Mouse (Mus musculus) limb, embryonic 11.5 days (tissue): ENCODE measurements around the gene Muc20. TPM values are rescaled to one million over a fixed set of nuclear protein-coding genes. Genes with fewer than 3 reads are reported as not detected.

Source experiments
- ATAC-seq: fragments of 200-750 bp; cut with Nextera tagmentation; 2 replicates; pipeline ENCODE4 v1.8.0; 2017; ENCODE audit warnings: low read depth; ENCODE audit not compliant: insufficient number of reproducible peaks, low FRiP score, low TSS enrichment
- DNase-seq: peaks from one replicate; pipeline ENCODE4 v3.0.0-alpha.2; 2015; ENCODE audit warnings: low spot score
- H3K27ac ChIP-seq: fragments of 300-500 bp; sonication (generic); replicated peaks from 2 replicates; pipeline ENCODE4 v1.5.1; 2014; ENCODE audit warnings: low read depth, mild to moderate bottlenecking, low read length
- H3K27me3 ChIP-seq: fragments of 300-500 bp; sonication (generic); 2 replicates; pipeline ENCODE4 v1.6.1; 2014; ENCODE audit warnings: mild to moderate bottlenecking, low read length, mixed read lengths; ENCODE audit not compliant: control insufficient read depth, insufficient read depth
- H3K36me3 ChIP-seq: fragments of 300-500 bp; sonication (generic); 2 replicates; pipeline ENCODE4 v1.6.1; 2014; ENCODE audit warnings: mild to moderate bottlenecking, low read length, moderate library complexity, mixed read lengths; ENCODE audit not compliant: control insufficient read depth, insufficient read depth
- H3K4me1 ChIP-seq: fragments of 300-500 bp; sonication (generic); 2 replicates; pipeline ENCODE4 v1.6.1; 2014; ENCODE audit warnings: low read length, mixed read lengths; ENCODE audit not compliant: control insufficient read depth, insufficient read depth
- H3K4me2 ChIP-seq: fragments of 300-500 bp; sonication (generic); 2 replicates; pipeline ENCODE4 v1.6.1; 2014; ENCODE audit warnings: low read depth, mild to moderate bottlenecking, moderate library complexity; ENCODE audit not compliant: severe bottlenecking
- H3K4me3 ChIP-seq: fragments of 300-500 bp; sonication (generic); 2 replicates; pipeline ENCODE4 v1.5.1; 2014; ENCODE audit warnings: low read depth, low read length
- H3K9ac ChIP-seq: fragments of 300-500 bp; sonication (generic); 2 replicates; pipeline ENCODE4 v1.6.1; 2014; ENCODE audit warnings: mild to moderate bottlenecking, low read length
- H3K9me3 ChIP-seq: fragments of 300-500 bp; sonication (generic); 2 replicates; pipeline ENCODE4 v1.6.1; 2016; ENCODE audit warnings: low read length; ENCODE audit not compliant: control insufficient read depth
- WGBS: fragments of 180-500 bp; shearing (Covaris S2); extraction: QIAGEN DNeasy Blood & Tissue Kit; methylation state at CpG from one replicate; pipeline ENCODE4 v1.1.7; 2014; 5-methylcytosine and 5-hydroxymethylcytosine counted together
- polyA plus RNA-seq: library from polyadenylated mRNA; unstranded; fragments of >200 nt; fragmentation: Nextera tagmentation; extraction: Ambion mirVana; gene quantifications from 2 replicates; pipeline ENCODE4 v1.2.1, GENCODE M21; 2014

Muc20 gene
- polyA plus RNA-seq, 1 experiment from 2014 or later = not detected

GRCm38 (mm10) chr16:32784840-32785239, 12.4 kb downstream of the Muc20 start:
- no peak overlapping the region for H3K27ac ChIP-seq
- ATAC-seq (no peak), DNase-seq (no peak)
- 86% methylated on average over 13 of the region's 13 CpGs for whole genome bisulfite sequencing
- H3K4me2 ChIP-seq = no peak overlapping the region
- H3K27me3 ChIP-seq = no peaks in the 10 kb centered on the region
- no peak overlapping the region for H3K4me3 ChIP-seq
- no peaks in the 10 kb centered on the region for H3K36me3 ChIP-seq
- H3K9ac ChIP-seq = no peak overlapping the region
- H3K4me1 ChIP-seq = no peaks in the 10 kb centered on the region
- no peaks in the 10 kb centered on the region for H3K9me3 ChIP-seq

GRCm38 (mm10) chr16:32783324-32784062, 13.7 kb downstream of the Muc20 start:
- Histone ChIP-seq H3K4me2 (no peak overlapping the region), H3K27ac (no peak overlapping the region), H3K9me3 (no peaks in the 10 kb centered on the region), H3K36me3 (no peaks in the 10 kb centered on the region), H3K27me3 (no peaks in the 10 kb centered on the region), H3K9ac (no peak overlapping the region), H3K4me3 (no peak overlapping the region), H3K4me1 (no peaks in the 10 kb centered on the region)
- 58% methylated on average over 5 of the region's 5 CpGs for WGBS
- DNase-seq (no peak), ATAC-seq (no peak)

GRCm38 (mm10) chr16:32778956-32779355, 18.3 kb downstream of the Muc20 start:
- no peak overlapping the region for H3K4me2 ChIP-seq
- H3K9me3 ChIP-seq = no peaks in the 10 kb centered on the region
- H3K27ac ChIP-seq = no peak overlapping the region
- H3K36me3 ChIP-seq = no peaks in the 10 kb centered on the region
- H3K27me3 ChIP-seq = no peaks in the 10 kb centered on the region
- DNase-seq (no peak), ATAC-seq (no peak)
- 71% methylated on average over 8 of the region's 8 CpGs for WGBS
- no peaks in the 10 kb centered on the region for H3K4me1 ChIP-seq
- no peak overlapping the region for H3K4me3 ChIP-seq
- H3K9ac ChIP-seq = no peak overlapping the region

- no peak overlapping the region for H3K4me2 ChIP-seq
- no peaks in the 10 kb centered on the region for H3K27me3 ChIP-seq
- no peaks in the 10 kb centered on the region for H3K4me1 ChIP-seq
- H3K4me3 ChIP-seq = no peak overlapping the region
- WGBS = 74% methylated on average over 10 of the region's 10 CpGs
- H3K9me3 ChIP-seq = no peaks in the 10 kb centered on the region
- DNase-seq (no peak), ATAC-seq (no peak)
- no peak overlapping the region for H3K27ac ChIP-seq
- no peaks in the 10 kb centered on the region for H3K36me3 ChIP-seq
- no peak overlapping the region for H3K9ac ChIP-seq
These were observed 20.6 kb downstream of the Muc20 start for GRCm38 (mm10) chr16:32776676-32777075.

GRCm38 (mm10) chr16:32766904-32767303, 30.3 kb downstream of the Muc20 start:
- H3K27me3 ChIP-seq = no peaks in the 10 kb centered on the region
- no peak overlapping the region for H3K4me3 ChIP-seq
- H3K4me1 ChIP-seq = no peaks in the 10 kb centered on the region
- H3K27ac ChIP-seq = no peak overlapping the region
- H3K4me2 ChIP-seq = no peak overlapping the region
- DNase-seq (no peak), ATAC-seq (no peak)
- 93% methylated on average over 7 of the region's 7 CpGs for WGBS
- no peak overlapping the region for H3K9ac ChIP-seq
- no peaks in the 10 kb centered on the region for H3K9me3 ChIP-seq
- H3K36me3 ChIP-seq = no peaks in the 10 kb centered on the region

GRCm38 (mm10) chr16:32764961-32765360, 32.3 kb downstream of the Muc20 start:
- Histone ChIP-seq H3K4me3 (no peak overlapping the region), H3K27me3 (no peaks in the 10 kb centered on the region), H3K4me2 (no peak overlapping the region), H3K4me1 (no peaks in the 10 kb centered on the region), H3K9me3 (no peaks in the 10 kb centered on the region), H3K9ac (no peak overlapping the region), H3K36me3 (no peaks in the 10 kb centered on the region), H3K27ac (no peak overlapping the region)
- no peak for ATAC-seq
- WGBS = 76% methylated on average over 6 of the region's 6 CpGs
- DNase-seq = no peak

- no peaks in the 10 kb centered on the region for H3K36me3 ChIP-seq
- no peak overlapping the region for H3K27ac ChIP-seq
- no peaks in the 10 kb centered on the region for H3K27me3 ChIP-seq
- H3K9ac ChIP-seq = no peak overlapping the region
- DNase-seq = no peak
- WGBS = 82% methylated on average over 2 of the region's 2 CpGs
- no peaks in the 10 kb centered on the region for H3K4me1 ChIP-seq
- no peak for ATAC-seq
- H3K9me3 ChIP-seq = no peaks in the 10 kb centered on the region
- no peak overlapping the region for H3K4me3 ChIP-seq
- no peak overlapping the region for H3K4me2 ChIP-seq
These were observed 32.7 kb downstream of the Muc20 start for GRCm38 (mm10) chr16:32764550-32764949.

- H3K4me1 ChIP-seq = no peaks in the 10 kb centered on the region
- H3K4me2 ChIP-seq = no peak overlapping the region
- H3K4me3 ChIP-seq = no peak overlapping the region
- H3K36me3 ChIP-seq = no peaks in the 10 kb centered on the region
- ATAC-seq (no peak), DNase-seq (no peak)
- WGBS = 87% methylated on average over 5 of the region's 5 CpGs
- no peak overlapping the region for H3K9ac ChIP-seq
- no peaks in the 10 kb centered on the region for H3K27me3 ChIP-seq
- no peak overlapping the region for H3K27ac ChIP-seq
- no peaks in the 10 kb centered on the region for H3K9me3 ChIP-seq
These were observed 46.8 kb downstream of the Muc20 start for GRCm38 (mm10) chr16:32750242-32751127.
